Mouse (Mus musculus): ENCODE measurements around the gene Cdc40.

The Cdc40 gene

DNA sequence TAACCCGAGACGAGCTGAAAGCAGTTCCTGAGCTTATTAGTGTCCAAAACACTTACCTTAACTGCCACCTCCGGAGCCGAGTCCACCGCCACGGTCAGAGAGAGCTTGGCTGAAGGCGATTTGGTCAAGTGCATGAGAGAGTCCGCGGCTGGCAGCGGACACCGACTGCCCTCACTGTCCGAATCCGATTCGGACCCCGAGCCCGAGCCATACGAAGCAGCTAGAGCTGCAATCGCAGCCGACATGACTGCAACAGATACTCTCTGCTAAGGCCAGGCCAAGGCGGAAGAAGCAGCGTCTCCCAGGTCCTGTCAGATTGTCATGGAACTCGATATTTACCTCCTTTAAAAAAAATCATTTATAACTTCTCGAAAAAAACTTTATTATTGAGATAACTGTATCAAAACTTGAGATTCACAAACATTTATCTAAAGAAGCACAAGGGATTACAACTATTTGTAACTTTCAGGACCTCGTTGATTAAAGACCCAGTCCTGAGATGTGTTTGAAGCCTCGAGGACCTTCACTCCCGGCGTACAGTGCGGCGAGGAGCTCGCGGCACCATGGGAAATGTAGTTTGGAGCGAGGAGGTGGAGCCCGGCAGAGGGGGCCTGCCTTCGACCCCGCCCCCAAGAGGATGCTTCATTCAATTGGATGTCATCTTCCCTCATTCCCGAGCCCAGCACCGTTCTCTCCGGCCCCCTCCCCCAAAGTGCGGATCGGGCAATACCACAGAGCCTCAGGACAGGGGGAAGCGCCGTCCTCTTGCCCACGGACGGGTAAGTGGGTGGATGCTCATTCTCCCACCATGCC lies at the start of gene Cdc40, which contains the start of gene Wasf1:
Gene Cdc40, minus strand, starts transcription at position 481 of the 813 bp plus-strand sequence.
Gene Wasf1, plus strand, starts transcription at position 645 of the 813 bp plus-strand sequence.
- peak; percentile 99 for DNase-seq

DNA sequence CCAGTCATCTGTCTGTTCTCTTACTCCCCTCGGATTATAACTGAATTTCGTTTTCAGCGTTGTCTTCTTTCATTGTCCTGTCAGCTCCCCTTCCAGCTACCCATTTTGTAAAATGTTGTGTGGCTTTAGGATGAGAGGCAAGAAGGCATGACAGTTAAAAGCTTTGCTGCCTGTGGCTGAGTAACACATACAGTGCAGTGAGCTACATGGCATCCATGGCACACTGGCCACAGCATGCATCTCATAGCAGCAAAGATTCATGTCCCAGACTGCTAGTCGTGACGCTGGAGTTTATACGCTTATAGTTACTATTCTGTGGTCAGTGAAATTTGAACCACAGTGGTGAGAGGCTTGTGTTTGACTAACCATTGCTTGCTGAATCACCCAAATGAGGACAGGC lies 36.4 kb upstream of the Cdc40 start:
- DNase-seq, result no peak

DNA sequence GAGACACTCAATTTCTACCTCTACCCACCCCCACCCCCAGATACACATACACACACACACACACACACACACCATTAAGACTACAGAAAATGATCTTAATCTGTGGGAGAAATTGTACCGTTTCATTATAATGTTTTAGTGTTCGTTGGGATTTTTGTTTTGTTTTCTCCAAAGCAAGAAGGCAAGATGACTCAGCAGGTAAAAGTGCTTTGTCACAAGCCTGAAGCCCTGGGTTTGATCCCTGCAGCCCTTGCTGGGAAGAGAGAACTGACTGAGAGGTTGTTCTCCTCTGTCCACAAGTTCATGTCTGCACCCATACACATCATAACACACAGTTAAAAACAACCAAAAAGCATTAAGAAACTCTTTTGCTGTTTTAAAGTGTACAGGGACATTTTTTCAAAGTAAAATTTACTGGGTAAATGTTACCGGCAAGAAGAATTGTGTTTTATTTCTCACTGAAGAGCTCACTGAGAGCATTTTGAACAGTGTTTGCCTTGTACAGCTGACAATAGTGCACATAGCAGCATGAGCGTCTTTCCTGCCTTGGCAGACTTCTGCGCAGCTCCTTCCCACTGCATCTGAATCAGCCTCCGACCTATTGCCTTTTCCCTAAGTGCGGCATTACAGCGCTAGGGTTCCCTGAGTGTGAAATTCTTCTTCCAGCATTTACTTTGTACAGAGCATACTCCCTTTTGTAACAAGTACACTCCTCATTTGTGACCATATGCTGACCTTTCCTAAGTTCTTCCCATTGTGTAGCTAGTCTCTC lies 35.7 kb upstream of the Cdc40 start:
- DNase-seq, result no peak

DNA sequence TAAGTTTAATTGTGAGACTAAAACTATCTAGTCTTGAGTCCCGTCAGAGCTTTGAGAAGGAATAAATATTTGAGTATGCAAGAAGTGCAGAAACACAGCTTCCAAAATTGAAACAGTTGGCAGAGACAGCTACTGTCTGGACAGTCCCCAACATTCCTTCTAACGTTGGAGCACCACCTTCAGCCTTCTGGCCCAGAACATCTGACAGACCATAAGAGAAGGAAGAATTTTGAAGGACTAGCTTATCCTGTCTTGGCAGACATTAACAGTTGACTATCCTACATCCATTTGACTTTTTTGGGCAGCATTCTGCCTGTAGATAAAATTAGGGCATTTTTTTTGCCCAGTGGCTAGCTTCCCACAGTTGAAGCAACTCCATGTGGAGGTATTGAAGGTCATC lies 32.1 kb upstream of the Cdc40 start:
- peak; percentile 36 to 55 for DNase-seq

DNA sequence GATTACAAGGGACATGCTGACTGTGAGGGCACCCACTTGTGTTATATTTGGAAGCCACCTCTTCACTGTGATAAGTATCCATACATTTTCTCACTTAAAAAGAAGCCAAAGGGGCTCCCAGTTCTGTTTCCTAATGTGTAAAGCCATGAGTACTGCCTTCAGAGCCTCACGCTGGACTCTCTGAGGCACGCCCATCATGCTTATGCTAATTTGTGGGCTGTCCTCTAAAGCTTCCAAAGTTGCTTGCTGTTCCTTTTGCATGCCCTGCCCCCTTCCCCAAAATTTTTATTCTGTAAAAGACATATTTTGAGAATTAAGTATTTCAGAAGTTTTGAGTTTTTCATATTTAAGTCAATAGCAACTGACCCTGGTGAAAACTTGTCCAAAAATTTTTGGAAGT lies 27.7 kb upstream of the Cdc40 start:
- no peak for DNase-seq

DNA sequence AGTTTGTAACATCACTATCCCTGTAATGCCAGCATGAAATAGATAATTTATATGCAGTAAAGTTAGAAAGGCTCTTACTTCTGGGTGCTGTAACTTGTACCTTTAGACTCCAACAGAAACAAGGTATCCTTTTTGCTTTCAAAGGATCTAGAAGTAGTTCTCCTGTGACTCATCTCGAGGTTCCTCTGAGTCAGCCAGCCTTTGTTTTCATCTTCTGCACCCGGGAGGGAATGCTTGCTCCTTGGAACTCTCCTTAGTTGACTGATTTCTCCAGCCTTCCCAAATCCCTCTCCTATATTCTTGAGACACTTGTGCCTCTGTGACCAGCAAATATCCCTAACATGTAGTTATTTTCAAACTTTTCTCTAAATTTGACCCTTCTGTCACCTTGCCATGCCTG lies 25.5 kb upstream of the Cdc40 start:
- no peak for DNase-seq

DNA sequence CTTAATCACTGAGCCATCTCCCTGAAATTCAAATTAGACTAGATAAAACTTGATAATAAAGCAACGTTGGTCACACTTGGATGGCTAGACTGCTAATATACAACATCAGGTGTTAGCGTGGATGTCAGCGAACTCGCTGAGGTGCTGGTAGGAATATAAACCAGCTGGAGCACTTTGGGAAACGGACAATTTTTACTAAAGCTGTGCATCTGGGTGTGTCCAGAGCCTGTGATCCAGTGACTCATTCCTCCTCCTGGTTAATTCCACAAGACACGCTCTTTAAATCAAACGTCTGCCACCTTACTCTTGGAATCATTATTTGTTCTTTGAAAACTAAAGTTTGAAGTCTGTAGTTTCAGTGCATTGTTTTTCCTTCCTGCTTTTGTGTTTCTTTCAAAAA lies 23.7 kb upstream of the Cdc40 start:
- no peak for DNase-seq

DNA sequence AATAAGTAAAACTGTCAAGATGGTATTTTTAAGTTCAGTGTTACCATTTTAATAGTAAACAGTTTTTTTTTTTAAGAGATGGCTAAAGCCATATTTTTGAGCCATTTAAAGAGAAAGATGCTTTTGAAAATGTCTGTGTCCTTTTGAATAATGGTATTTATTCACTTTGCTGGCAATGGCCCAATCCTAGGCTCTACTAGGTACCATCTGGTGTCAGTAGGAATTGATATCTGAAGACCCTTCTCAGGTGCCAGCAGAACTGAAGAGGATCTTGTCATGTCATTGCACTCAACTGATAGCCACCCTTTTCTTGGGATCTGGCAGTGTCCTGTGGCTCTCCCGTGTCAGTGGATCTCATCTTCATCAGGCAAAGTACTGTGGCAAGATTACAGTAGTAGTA lies 23.0 kb upstream of the Cdc40 start:
- peak; percentile 71 to 72 for DNase-seq

DNA sequence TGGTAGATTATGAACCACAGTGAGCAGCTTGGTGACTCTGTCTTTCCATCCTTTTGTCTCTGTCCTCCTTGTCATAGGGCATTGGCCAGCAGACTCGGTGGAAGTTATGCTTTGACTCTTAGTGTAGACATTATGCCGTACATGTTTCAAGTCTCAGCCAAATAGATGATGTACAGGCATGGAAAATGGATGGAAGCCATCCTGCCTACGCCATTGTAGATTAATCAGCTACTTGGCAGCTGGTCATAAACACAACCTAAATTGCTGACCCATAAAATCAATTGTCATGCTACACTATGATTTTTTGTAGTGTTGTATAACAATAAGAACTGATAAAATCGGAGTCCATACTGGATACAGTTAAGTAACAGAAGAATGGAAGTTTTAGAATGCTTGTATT lies 18.7 kb upstream of the Cdc40 start:
- no peak for DNase-seq

DNA sequence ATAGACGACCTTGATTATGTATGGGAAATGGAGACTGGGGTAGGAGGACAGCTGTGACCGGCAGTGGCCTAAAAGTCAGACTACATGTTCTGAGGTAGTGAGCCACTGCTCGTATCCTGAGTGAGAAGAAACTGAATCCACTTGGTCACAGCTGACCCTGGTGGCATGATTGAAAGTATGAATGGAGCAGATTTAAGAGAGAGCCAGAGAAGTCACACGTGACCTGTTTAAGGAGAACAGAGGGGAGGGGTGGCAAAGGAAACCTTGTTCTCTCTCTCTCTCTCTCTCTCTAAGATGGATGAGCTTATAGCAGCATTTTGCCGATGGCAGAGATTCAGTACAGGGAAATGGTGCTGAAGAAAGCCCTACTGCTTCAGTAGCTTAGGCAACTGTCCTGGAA lies 13.5 kb upstream of the Cdc40 start:
- DNase-seq, result no peak

DNA sequence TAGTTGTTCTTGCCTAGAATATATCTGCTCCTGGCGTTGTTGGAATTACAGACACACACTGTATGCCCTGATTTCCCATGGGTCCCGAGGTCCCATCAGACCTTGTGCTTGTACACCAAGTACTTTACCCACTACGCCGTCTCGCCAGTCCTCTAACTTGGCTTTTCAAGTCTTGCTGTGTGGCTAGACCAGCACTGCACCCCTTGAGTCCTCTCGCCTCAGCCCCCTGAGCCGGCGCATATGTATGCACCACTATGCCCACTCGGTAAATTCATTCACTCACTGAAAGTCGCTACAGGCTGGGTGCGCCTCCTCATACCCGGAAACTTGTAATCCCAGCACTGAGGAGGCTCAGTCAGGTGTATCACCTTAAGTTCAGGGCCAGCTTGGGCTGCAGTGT lies 12.7 kb upstream of the Cdc40 start:
- DNase-seq, result no peak

DNA sequence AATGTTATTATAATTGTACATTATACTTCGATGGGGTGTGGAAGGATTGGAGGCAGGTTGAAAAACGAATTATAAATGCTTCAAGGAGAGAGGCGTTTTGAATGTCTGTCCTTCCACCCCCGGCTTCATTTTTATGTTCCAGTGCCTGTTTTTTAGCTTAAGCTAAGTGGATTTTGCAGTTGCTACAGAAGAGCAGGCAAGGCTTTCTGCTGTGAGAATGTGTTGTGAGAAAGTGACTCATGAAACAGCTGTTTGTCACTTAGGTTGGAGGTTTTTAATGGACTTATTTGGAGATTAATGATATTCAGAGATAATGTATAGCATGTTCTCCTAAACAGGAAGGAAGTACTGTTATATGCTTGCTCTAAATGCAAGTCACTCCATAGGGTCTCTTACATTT lies 6.0 kb upstream of the Cdc40 start:
- DNase-seq, result no peak

DNA sequence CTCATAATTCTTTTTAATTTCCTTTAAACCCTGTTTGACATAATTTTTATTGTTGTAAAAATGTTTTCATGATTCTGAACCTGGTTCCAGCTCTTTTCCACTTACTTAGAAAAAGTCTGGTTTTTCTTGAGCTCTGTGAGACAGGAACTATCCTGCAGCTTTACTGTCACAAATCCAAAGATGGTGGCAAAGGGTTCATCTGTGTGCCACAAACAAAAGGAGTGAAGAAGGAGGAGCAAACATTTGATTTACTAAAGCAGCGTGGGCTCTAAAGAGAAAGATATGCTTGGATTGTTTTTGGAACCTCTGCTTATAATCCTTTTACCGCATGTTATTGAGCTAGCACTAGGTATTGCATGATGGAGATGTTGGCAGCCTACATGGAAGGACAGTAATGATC lies 4.2 kb upstream of the Cdc40 start:
- peak in 1 of 2 experiments; percentile 53 for DNase-seq

DNA sequence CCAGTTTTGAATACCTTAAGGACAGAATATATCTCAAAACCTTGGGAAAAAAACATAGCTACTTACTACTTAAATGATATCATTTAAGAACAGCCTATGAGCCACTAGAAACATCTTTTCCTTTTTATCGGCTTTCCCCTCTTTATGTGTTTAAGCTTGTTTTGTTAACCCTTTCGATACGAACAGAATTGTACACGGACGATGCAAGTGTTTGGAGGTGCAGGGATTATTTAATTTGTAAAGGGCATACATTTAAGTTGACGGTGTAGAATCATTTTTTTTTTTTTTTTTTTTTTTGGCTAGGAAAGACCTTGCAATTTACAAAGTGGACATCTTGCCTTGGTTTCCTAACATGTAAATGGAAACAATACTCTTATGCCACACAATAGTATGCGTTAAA lies 2.3 kb upstream of the Cdc40 start:
- DNase-seq, result no peak

DNA sequence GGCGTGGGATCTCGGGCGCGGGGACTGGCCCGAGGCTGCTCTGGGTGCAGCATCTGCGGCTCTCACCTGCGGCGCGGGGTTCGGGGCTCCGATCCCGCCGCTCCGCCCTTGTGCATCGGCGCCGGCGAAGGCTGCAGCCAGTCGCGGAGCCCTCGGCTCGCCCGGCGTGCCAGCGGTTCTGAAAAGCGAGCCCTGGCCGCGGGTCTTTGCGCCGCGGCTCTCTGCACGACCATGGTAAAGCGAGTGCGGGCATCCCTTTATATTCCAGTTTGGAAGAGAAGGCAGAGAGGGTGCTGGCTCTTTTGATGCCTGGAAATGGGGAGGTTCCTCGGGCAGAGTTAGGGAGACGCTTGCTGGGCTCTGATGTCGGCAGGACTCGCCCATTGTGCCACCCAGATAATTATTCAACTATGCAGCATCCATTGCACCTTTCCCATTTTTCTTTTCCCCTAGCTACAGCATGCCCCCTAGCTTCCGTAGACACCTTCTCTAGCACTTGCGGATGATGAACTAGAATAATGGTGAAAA lies 1.2 kb upstream of the Cdc40 start:
- peak; percentile 65 to 74 for DNase-seq

DNA sequence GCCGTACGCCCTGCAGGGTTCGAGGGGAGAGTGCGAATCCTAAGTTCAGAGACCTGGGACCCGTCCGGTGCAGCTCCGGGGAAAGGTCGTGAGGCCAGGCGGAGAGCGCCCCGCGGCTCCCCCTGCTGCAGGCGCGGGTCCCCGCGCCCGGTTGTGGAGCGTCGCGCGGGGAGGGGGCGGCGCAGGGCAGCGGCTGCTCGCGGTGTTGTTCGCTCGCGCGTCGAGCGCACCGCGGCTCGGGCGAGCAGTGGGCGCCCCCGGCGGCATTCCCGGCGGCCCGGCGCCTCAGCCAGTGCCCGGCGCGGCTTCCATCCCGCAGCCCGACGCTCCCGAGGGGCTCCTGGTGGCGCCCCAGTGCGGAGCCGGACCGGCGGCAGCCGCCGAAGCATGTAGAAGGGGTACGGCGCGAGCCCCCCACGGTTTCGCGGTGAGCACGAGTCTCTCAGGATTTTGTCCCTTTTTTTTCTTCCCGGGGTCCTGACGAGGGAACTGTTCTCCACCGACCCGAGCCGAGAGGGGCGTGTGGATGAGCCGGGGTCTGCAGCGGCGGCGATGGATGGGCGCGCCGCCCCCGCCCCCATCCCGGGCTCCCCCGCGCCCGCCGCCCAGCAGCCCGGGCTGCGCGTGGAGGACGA lies 650 bp upstream of the Cdc40 start:
- no peak for DNase-seq

DNA sequence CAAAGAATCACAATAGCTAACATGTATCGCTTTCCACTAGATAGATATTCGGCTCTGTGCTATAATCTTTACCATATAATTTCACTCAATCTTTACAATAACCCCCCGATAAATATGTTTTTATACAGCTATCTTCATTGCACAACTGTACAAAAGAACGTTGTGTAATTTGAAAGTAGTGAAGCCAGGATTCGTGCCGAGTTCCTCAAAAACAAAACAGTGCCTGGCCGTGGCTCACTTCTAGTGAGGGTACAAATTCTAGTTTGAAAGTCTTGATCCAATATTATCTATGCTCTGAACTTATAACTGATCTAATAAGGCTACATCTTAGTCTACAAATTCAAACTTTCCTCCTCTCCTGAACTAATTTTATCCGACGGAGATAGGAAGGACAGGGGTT lies 778 bp downstream of the Cdc40 start:
- no peak for DNase-seq

DNA sequence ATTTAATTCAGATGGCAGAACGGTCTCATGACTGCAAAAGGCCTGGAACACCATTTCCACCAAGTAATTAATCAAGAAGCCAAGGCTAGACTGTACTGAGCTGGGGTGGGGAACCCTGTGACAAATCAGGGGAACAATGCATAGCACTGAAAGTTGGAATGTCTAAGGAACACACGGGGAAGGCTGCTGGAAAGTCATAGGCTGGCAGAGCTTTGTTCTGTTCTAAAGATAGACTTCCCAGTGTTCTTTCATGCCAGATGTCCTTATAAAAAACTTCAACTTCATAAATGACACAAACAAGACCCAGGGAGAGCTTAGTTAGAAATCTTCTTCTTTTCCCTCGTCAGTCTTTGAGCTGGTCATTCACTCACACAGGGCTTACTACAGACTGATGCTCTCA lies 1.9 kb downstream of the Cdc40 start:
- no peak for DNase-seq

DNA sequence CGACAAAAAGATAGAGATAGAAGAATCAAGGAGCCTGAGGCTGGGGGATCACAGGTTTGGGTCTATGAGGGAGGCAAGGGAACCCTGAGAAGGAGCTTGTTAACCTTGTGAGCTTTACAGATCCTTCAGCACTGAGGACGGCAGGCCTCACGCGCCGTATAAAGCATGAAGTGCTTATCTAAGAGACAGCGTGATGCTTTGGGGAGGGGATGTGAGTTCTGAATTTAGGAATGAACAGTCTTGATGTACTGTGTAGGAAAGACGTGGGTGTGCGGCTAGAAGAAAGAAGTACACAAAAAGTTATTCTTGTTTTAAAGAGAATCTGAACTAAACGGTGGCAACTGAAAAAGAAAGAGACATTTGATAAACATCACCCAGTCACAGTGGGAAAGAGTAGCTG lies 3.1 kb downstream of the Cdc40 start:
- no peak for DNase-seq

DNA sequence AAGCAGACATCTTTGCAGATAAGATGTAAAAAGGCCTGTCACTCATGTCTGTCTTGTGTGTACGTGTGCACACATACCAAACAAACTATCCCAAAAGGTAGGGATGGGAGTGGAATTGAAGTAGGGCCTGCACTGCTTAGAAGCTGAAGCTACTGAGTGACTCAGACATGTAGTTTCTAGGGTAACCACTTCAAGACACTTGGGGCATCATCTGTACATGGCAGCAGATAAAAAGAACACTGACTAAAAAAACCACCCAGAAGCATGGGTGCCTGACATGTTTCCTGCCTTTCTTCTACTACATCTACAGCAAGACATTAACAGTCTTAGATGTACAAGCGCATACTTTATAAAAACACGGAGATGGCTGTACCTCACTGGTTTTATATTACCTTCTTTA lies 4.9 kb downstream of the Cdc40 start:
- no peak for DNase-seq

DNA sequence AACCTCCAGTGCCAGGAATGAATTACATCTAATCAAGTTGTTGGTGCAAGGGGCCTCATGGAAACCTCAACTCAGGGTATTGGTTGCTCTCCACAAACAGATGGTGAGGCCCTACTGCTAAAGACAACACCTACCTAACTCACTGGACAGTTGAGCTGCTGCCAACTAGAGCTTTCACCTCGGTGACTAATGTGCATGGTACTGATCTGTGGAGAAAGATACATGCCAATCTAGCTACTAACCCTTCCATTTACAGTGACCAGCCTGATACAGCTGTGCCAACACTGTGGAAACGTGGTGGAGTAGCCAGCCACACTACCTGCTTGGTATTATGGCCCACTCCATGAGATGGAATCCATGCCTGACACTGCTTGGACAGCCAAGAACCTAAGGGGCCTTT lies 11.1 kb downstream of the Cdc40 start:
- DNase-seq, result peak; percentile 77 to 82

DNA sequence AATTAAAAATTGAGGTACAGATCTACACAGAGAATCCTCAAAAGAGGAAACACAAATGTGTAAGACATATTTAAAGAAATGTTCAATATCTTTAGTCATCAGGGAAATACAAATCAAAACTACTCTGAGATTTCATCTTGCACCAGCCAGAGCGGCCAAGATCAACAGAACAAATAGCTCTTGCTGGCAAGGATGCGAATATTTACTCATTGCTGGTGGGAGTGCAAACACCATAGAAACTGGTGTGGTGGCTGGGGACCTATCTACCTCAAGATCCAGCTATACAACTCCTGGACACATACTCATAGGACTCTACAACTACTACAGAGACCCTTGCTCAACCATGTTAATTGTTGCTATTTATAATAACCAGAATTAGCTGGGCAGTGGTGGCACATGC lies 11.8 kb downstream of the Cdc40 start:
- no peak for DNase-seq

DNA sequence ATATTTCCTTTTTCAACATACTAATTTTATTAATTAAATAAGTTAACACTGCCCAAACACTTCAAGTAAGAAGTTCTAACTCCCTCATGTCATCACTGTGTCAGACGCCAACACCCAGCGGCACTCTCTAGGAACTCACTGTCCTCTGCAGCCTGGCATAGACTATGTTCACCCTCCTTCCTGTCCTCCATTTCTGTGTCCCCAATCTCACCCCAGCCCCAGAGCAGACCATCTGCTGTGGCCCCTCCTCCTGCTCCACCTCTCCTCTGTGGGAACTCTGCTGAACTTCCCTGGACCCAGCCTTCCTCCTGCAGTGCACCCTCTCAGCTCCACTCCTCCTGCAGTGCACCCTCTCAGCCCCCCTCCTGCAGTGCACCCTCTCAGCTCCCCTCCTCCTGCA lies 15.0 kb downstream of the Cdc40 start:
- peak in 1 of 2 experiments; percentile 34 for DNase-seq

DNA sequence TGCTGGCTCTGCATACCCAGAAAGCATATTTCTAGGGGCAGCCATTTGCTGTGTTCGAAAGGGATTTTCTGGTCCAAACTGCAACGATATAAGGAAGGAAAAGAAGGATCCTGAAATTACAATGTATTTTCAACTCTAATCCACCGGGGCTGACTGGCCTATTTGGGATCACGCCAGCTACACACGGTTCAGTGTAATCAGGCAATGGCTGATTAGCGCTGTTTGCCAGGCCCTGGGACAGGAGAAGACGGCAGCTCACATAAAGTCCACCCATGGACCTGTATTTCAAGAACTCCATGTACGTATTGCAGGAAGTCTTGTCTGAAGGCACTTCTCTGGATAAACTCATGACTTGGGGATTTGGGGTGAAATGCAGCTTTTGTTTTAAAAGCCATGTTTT lies 25.5 kb downstream of the Cdc40 start:
- DNase-seq, result peak; percentile 94 to 95
